Mouse (Mus musculus): ENCODE results near the gene Rhoq. TPM values are rescaled to one million over a fixed set of nuclear protein-coding genes. Genes with fewer than 3 reads are reported as not detected.

The Rhoq gene
- polyA plus RNA-seq, 1 experiment from 2014 or later, result 20.7 TPM

DNA sequence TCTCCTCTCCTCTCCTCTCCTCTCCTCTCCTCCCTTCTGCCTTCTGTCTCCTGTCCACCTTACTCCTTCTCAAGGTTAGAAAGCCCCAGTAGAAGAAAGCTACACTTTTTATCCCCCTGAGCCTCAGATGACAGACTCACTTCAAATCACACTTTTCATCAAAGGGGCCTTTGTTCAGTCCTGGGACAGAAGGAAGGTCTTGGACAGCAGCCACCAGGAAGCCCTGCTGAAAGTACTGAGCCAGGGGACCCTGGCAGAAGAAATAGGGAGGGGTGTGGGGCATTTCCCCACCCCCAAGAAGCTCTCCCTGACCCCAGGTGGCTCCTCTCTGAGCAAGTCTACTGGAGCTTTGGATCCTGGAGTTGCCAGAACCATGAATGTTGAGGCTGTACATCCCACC lies 32.9 kb upstream of the Rhoq start:
- H3K27me3 ChIP-seq (ENCODE audit: control insufficient read depth, insufficient read depth, low read length), result no peaks in the 10 kb centered on the region
- no peaks in the 10 kb centered on the region for H3K36me3 ChIP-seq (replicated peaks; ENCODE audit: control insufficient read depth, insufficient read depth, low read depth, low read length)
- no peak overlapping the region for H3K9ac ChIP-seq (replicated peaks; ENCODE audit: low read length)
- DNase-seq (ENCODE audit: low spot score) (no peak), ATAC-seq (replicated peaks; ENCODE audit: insufficient number of reproducible peaks, low FRiP score, low TSS enrichment, low read depth) (no peak)
- H3K4me1 ChIP-seq (ENCODE audit: control insufficient read depth, insufficient read depth, low read length), result no peaks in the 10 kb centered on the region
- H3K9me3 ChIP-seq (replicated peaks; ENCODE audit: control insufficient read depth, low read length), result no peaks in the 10 kb centered on the region
- H3K4me2 ChIP-seq (ENCODE audit: low read depth, low read length), result no peak overlapping the region
- no peak overlapping the region for H3K4me3 ChIP-seq (ENCODE audit: low read depth, low read length)
- H3K27ac ChIP-seq (replicated peaks; ENCODE audit: low read depth, low read length), result no peak overlapping the region

DNA sequence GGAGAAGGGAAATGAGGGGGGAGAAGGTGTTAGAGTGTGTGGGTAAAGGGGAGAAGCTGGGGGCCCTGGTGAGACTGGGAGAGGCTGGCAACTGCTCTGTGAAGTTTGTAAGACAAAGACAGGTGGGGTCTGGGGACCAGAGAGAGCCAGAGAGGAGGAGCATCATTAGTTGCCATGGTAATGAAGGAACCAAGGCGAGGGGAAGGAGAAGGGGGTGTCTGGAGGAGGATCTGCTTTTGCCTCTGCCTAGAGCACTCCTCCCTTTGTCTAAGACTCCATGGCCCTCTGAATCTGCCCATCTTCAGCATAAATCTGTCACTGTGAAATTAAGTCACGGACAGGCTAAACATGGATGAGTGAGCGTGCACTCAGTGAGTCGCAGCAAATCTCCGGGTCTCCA lies 30.0 kb upstream of the Rhoq start:
- WGBS, result 50% methylated on average over 5 of the region's 5 CpGs
- H3K27me3 ChIP-seq (ENCODE audit: control insufficient read depth, insufficient read depth, low read length), result no peaks in the 10 kb centered on the region
- H3K36me3 ChIP-seq (replicated peaks; ENCODE audit: control insufficient read depth, insufficient read depth, low read depth, low read length), result no peaks in the 10 kb centered on the region
- no peak overlapping the region for H3K27ac ChIP-seq (replicated peaks; ENCODE audit: low read depth, low read length)
- no peaks in the 10 kb centered on the region for H3K4me1 ChIP-seq (ENCODE audit: control insufficient read depth, insufficient read depth, low read length)
- ATAC-seq (replicated peaks; ENCODE audit: insufficient number of reproducible peaks, low FRiP score, low TSS enrichment, low read depth) (no peak), DNase-seq (ENCODE audit: low spot score) (no peak)
- H3K4me3 ChIP-seq (ENCODE audit: low read depth, low read length), result no peak overlapping the region
- H3K9ac ChIP-seq (replicated peaks; ENCODE audit: low read length), result no peak overlapping the region
- H3K4me2 ChIP-seq (ENCODE audit: low read depth, low read length), result no peak overlapping the region
- H3K9me3 ChIP-seq (replicated peaks; ENCODE audit: control insufficient read depth, low read length), result no peaks in the 10 kb centered on the region

DNA sequence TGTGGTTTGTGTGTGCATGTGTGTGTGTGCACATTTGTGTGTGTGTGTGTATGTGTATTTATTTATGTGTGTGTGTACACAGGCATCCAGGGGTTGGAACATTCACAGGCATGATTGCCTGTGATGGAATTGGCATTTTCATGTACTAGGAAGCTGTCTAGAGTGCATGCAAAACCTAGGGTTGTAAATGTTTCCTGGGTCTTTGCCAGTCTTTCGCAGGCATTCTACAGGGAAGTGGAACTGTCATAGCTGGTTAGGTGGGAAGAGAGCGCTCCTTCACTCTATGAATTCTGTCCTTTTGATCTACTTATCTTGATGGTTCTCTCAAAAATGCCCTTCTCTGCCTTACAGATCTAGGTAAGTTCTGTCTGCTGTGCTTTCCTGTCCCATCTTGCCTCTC lies 25.8 kb upstream of the Rhoq start:
- Histone ChIP-seq H3K36me3 (replicated peaks; ENCODE audit: control insufficient read depth, insufficient read depth, low read depth, low read length) (no peaks in the 10 kb centered on the region), H3K4me1 (ENCODE audit: control insufficient read depth, insufficient read depth, low read length) (no peaks in the 10 kb centered on the region), H3K9me3 (replicated peaks; ENCODE audit: control insufficient read depth, low read length) (no peaks in the 10 kb centered on the region), H3K4me2 (ENCODE audit: low read depth, low read length) (no peak overlapping the region), H3K4me3 (ENCODE audit: low read depth, low read length) (no peak overlapping the region), H3K27me3 (ENCODE audit: control insufficient read depth, insufficient read depth, low read length) (no peaks in the 10 kb centered on the region), H3K9ac (replicated peaks; ENCODE audit: low read length) (no peak overlapping the region), H3K27ac (replicated peaks; ENCODE audit: low read depth, low read length) (no peak overlapping the region)
- DNase-seq (ENCODE audit: low spot score), result no peak
- 74% methylated on average over 2 of the region's 2 CpGs for WGBS
- ATAC-seq (replicated peaks; ENCODE audit: insufficient number of reproducible peaks, low FRiP score, low TSS enrichment, low read depth), result no peak

DNA sequence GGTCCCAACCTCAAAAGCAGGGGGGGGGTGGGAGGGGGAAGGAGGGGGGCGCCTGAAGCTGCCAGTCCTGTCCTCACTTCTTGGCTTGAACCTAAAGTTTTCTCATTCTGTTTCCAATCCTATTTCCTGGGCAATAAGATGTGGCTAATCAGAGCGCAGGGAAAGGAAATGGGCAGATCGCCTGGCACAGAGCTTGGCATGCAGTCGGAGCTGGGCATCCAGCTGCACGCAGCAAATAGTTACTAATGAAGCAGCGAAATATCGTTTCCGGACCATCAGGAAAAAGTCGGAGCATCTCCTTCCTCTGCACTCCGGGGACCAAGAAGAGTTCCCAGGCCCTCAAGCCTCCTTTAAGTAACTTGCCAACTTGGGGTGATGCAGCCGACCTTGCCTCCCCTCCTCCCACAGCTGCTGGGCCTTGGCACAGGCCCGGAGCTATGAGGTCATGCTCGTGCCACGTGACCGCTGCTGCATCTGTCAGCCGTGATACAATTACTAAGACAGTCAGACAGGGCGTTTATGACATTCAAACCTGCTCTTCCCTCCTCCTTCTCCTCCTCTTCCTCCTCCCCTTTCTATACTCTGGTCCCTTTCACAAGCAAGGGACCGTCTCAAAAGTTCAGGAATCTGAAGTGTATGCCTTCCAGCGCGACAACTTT lies 25.3 kb upstream of the Rhoq start:
- ATAC-seq (replicated peaks; ENCODE audit: insufficient number of reproducible peaks, low FRiP score, low TSS enrichment, low read depth), result peak; percentile 77
- Histone ChIP-seq H3K4me3 (ENCODE audit: low read depth, low read length) (peak overlapping the region; percentile 22), H3K4me1 (ENCODE audit: control insufficient read depth, insufficient read depth, low read length) (no peaks in the 10 kb centered on the region), H3K4me2 (ENCODE audit: low read depth, low read length) (peak overlapping the region; percentile 32), H3K36me3 (replicated peaks; ENCODE audit: control insufficient read depth, insufficient read depth, low read depth, low read length) (no peaks in the 10 kb centered on the region), H3K27me3 (ENCODE audit: control insufficient read depth, insufficient read depth, low read length) (no peaks in the 10 kb centered on the region), H3K9ac (replicated peaks; ENCODE audit: low read length) (peak overlapping the region; percentile 18; the same call in 1 of the 2 replicates), H3K9me3 (replicated peaks; ENCODE audit: control insufficient read depth, low read length) (no peaks in the 10 kb centered on the region), H3K27ac (replicated peaks; ENCODE audit: low read depth, low read length) (no peak overlapping the region)
- WGBS, result 3% methylated on average over 20 of the region's 20 CpGs
- DNase-seq (ENCODE audit: low spot score), result peak; percentile 88

DNA sequence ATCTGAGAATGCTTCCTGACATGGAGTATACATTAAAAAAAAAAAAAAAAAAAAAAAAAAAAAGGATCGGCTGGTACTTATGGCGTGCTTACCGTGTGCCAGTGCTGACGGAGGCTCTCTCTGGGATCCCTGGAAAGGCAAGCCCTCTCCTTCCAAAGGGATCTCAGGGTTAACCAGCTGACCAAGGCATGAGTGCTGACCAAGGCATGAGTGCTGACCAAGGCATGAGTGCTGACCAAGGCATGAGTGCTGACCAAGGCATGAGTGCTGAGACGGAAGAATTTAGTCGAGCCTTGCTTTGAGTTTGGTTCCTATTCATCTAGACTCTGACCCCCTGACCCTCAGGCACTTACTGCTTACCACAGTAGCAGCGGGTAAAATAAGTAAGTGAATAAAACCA lies 24.2 kb upstream of the Rhoq start:
- Histone ChIP-seq H3K9ac (replicated peaks; ENCODE audit: low read length) (no peak overlapping the region), H3K27me3 (ENCODE audit: control insufficient read depth, insufficient read depth, low read length) (no peaks in the 10 kb centered on the region), H3K4me3 (ENCODE audit: low read depth, low read length) (no peak overlapping the region), H3K9me3 (replicated peaks; ENCODE audit: control insufficient read depth, low read length) (no peaks in the 10 kb centered on the region), H3K36me3 (replicated peaks; ENCODE audit: control insufficient read depth, insufficient read depth, low read depth, low read length) (no peaks in the 10 kb centered on the region), H3K4me1 (ENCODE audit: control insufficient read depth, insufficient read depth, low read length) (no peaks in the 10 kb centered on the region), H3K4me2 (ENCODE audit: low read depth, low read length) (no peak overlapping the region), H3K27ac (replicated peaks; ENCODE audit: low read depth, low read length) (no peak overlapping the region)
- DNase-seq (ENCODE audit: low spot score), result no peak
- ATAC-seq (replicated peaks; ENCODE audit: insufficient number of reproducible peaks, low FRiP score, low TSS enrichment, low read depth), result no peak
- 51% methylated on average over 7 of the region's 7 CpGs for WGBS

DNA sequence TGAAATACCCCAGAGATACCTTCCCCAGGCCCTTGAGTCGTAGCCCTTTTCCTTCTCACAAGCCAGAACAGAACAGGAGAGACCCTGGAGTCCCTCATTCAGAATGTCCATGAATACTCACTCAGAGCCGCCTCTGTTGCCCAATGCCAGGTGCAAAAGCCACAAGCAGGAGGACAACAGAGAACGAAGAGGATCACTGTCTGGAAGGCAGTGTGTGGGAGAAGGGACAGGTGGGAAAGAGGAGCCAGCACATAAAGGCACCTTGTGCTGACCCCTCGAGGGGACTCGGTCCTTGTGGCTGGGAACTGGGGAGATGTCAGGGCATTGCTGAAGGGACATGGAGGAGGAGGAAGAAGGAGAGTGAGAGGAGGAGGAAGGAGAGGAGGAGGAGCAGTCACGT lies 20.8 kb upstream of the Rhoq start:
- H3K4me1 ChIP-seq (ENCODE audit: control insufficient read depth, insufficient read depth, low read length), result no peaks in the 10 kb centered on the region
- no peaks in the 10 kb centered on the region for H3K27me3 ChIP-seq (ENCODE audit: control insufficient read depth, insufficient read depth, low read length)
- H3K4me3 ChIP-seq (ENCODE audit: low read depth, low read length), result no peak overlapping the region
- no peak overlapping the region for H3K4me2 ChIP-seq (ENCODE audit: low read depth, low read length)
- DNase-seq (ENCODE audit: low spot score) (no peak), ATAC-seq (replicated peaks; ENCODE audit: insufficient number of reproducible peaks, low FRiP score, low TSS enrichment, low read depth) (no peak)
- no peak overlapping the region for H3K9ac ChIP-seq (replicated peaks; ENCODE audit: low read length)
- 66% methylated on average over 6 of the region's 6 CpGs for WGBS
- no peaks in the 10 kb centered on the region for H3K36me3 ChIP-seq (replicated peaks; ENCODE audit: control insufficient read depth, insufficient read depth, low read depth, low read length)
- H3K27ac ChIP-seq (replicated peaks; ENCODE audit: low read depth, low read length), result no peak overlapping the region
- H3K9me3 ChIP-seq (replicated peaks; ENCODE audit: control insufficient read depth, low read length), result no peaks in the 10 kb centered on the region

DNA sequence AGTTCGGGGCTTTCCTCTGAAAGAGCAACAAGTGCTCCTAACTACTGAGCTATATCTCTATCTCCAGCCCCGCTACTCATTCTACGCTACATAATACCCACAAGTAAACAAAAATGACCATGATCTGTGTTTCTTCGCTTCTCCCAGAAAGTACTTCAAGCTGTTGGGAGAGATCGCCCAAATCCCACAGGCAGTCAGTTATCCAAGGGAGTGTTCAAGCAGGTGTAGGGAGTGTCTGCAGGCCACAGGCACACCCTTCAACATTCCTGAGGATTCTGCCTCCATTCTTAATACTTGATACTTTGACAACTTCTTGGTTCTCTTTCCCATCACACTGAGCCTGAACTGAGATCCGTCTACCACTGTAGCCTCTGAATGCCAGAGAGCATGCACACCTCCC lies 19.7 kb upstream of the Rhoq start:
- no peak overlapping the region for H3K4me2 ChIP-seq (ENCODE audit: low read depth, low read length)
- no peak overlapping the region for H3K4me3 ChIP-seq (ENCODE audit: low read depth, low read length)
- 87% methylated on average over 6 of the region's 6 CpGs for WGBS
- DNase-seq (ENCODE audit: low spot score) (no peak), ATAC-seq (replicated peaks; ENCODE audit: insufficient number of reproducible peaks, low FRiP score, low TSS enrichment, low read depth) (no peak)
- H3K9ac ChIP-seq (replicated peaks; ENCODE audit: low read length), result no peak overlapping the region
- no peaks in the 10 kb centered on the region for H3K27me3 ChIP-seq (ENCODE audit: control insufficient read depth, insufficient read depth, low read length)
- no peaks in the 10 kb centered on the region for H3K9me3 ChIP-seq (replicated peaks; ENCODE audit: control insufficient read depth, low read length)
- H3K27ac ChIP-seq (replicated peaks; ENCODE audit: low read depth, low read length), result no peak overlapping the region
- H3K36me3 ChIP-seq (replicated peaks; ENCODE audit: control insufficient read depth, insufficient read depth, low read depth, low read length), result no peaks in the 10 kb centered on the region
- H3K4me1 ChIP-seq (ENCODE audit: control insufficient read depth, insufficient read depth, low read length), result no peaks in the 10 kb centered on the region

DNA sequence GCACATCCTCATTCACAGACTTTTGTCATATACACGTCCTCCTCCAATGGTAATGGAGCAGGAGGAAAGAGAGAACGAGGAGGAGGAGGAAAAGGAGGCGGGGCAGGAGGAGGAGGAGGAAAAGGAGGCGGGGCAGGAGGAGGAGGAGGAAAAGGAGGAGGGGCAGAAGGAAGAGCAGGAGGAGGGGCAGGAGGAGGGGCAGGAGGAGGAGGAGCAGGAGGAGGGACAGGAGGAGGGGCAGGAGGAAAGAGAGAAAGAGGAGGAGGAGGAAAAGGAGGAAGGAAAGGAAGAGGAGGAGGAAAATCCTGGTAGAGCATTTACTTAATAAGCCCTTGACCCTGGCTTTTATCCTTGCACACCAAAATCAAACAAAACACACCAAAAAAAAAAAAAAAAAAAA lies 16.8 kb upstream of the Rhoq start:
- ATAC-seq (replicated peaks; ENCODE audit: insufficient number of reproducible peaks, low FRiP score, low TSS enrichment, low read depth), result no peak
- no peak overlapping the region for H3K9ac ChIP-seq (replicated peaks; ENCODE audit: low read length)
- no peak overlapping the region for H3K4me3 ChIP-seq (ENCODE audit: low read depth, low read length)
- no peaks in the 10 kb centered on the region for H3K9me3 ChIP-seq (replicated peaks; ENCODE audit: control insufficient read depth, low read length)
- no peaks in the 10 kb centered on the region for H3K27me3 ChIP-seq (ENCODE audit: control insufficient read depth, insufficient read depth, low read length)
- H3K4me2 ChIP-seq (ENCODE audit: low read depth, low read length), result no peak overlapping the region
- DNase-seq (ENCODE audit: low spot score), result no peak
- WGBS, result 42% methylated on average over 4 of the region's 4 CpGs
- no peak overlapping the region for H3K27ac ChIP-seq (replicated peaks; ENCODE audit: low read depth, low read length)
- no peaks in the 10 kb centered on the region for H3K4me1 ChIP-seq (ENCODE audit: control insufficient read depth, insufficient read depth, low read length)
- no peaks in the 10 kb centered on the region for H3K36me3 ChIP-seq (replicated peaks; ENCODE audit: control insufficient read depth, insufficient read depth, low read depth, low read length)

Measured in embryonic facial prominence, embryonic 11.5 days (tissue).